Mouse (Mus musculus): Measurements from ENCODE around the gene Tmpo. TPM values are rescaled to one million over a fixed set of nuclear protein-coding genes. Genes with fewer than 3 reads are reported as not detected.

The Tmpo gene
- polyA plus RNA-seq, 3 experiments from 2014 or later = 61.6 to 69.1 (median 61.9) TPM

GRCm38 (mm10) chr10:91153894-91154503, 27.1 kb downstream of the Tmpo start:
- peak; percentile 69 for ATAC-seq

- ATAC-seq = no peak
Observed at GRCm38 (mm10) chr10:91145413-91145812, 35.7 kb downstream of the Tmpo start.

- no peak for ATAC-seq
Observed at GRCm38 (mm10) chr10:91143313-91144230, 37.5 kb downstream of the Tmpo start.

GRCm38 (mm10) chr10:91142654-91143191, 38.4 kb downstream of the Tmpo start:
- ATAC-seq = no peak

GRCm38 (mm10) chr10:91141564-91141963, 39.6 kb downstream of the Tmpo start:
- peak; percentile 82 for ATAC-seq

GRCm38 (mm10) chr10:91139148-91139766, 41.9 kb downstream of the Tmpo start:
- no peak for ATAC-seq

GRCm38 (mm10) chr10:91138317-91138716, 42.8 kb downstream of the Tmpo start:
- ATAC-seq = peak; percentile 53

GRCm38 (mm10) chr10:91137400-91137799, 43.7 kb downstream of the Tmpo start:
- no peak for ATAC-seq

- no peak for ATAC-seq
Observed at GRCm38 (mm10) chr10:91135302-91135972, 45.7 kb downstream of the Tmpo start.

- ATAC-seq = no peak
Observed at GRCm38 (mm10) chr10:91131565-91131964, 49.5 kb downstream of the Tmpo start.

- no peak for ATAC-seq
Observed at GRCm38 (mm10) chr10:91130792-91131191, 50.3 kb downstream of the Tmpo start.

GRCm38 (mm10) chr10:91128551-91129160, 52.5 kb downstream of the Tmpo start:
- ATAC-seq = no peak

- ATAC-seq = no peak
Observed at GRCm38 (mm10) chr10:91127395-91127794, 53.7 kb downstream of the Tmpo start.

- ATAC-seq = no peak
Observed at GRCm38 (mm10) chr10:91126618-91127355, 54.3 kb downstream of the Tmpo start.

GRCm38 (mm10) chr10:91123828-91124822, 57.0 kb downstream of the Tmpo start, which contains the start of gene Slc25a3:
Gene Slc25a3 (minus strand): TSS chr10:91124059.
- peak; percentile 95 for ATAC-seq

GRCm38 (mm10) chr10:91123281-91123827, 57.8 kb downstream of the Tmpo start:
- peak; percentile 34 for ATAC-seq

GRCm38 (mm10) chr10:91122646-91123045, 58.5 kb downstream of the Tmpo start:
- ATAC-seq = no peak

GRCm38 (mm10) chr10:91116958-91117357, 64.2 kb downstream of the Tmpo start:
- no peak for ATAC-seq

- ATAC-seq = no peak
Observed at GRCm38 (mm10) chr10:91109841-91110240, 71.3 kb downstream of the Tmpo start.

GRCm38 (mm10) chr10:91105981-91106380, 75.1 kb downstream of the Tmpo start:
- ATAC-seq = no peak

Data from inflammation-experienced regulatory T-cells, adult 6 months (primary cell).